Mouse (Mus musculus): ENCODE measurements around the gene Ptgr2. TPM values are rescaled to one million over a fixed set of nuclear protein-coding genes. Genes with fewer than 3 reads are reported as not detected.
A peak's percentile ranks its signal among the peaks of the same experiment; 100 is the strongest.
"Not testable (repeated sequence)": the region's sequence is repeated elsewhere in the genome, so short reads cannot be mapped to it uniquely, and the experiment has no call there.

Ptgr2 gene
- 10 to 100 TPM; 37.4 to 42.8 (median 42.2) TPM for total RNA-seq (2022)

GRCm38 (mm10) chr12:84284885-84285592, at the start of gene Ptgr2:
Gene Ptgr2 (plus strand): TSS chr12:84285232.
- DNase-seq (ENCODE audit: low spot score in 2 of 2) = peak; percentile 69 to 90

- DNase-seq (ENCODE audit: low spot score in 2 of 2) = no peak
Observed at GRCm38 (mm10) chr12:84235577-84235976, 49.5 kb upstream of the Ptgr2 start.

GRCm38 (mm10) chr12:84235981-84236752, 48.9 kb upstream of the Ptgr2 start:
- DNase-seq (ENCODE audit: low spot score in 2 of 2) = no peak

GRCm38 (mm10) chr12:84237036-84237435, 48.0 kb upstream of the Ptgr2 start:
- DNase-seq (ENCODE audit: low spot score in 2 of 2) = not testable (repeated sequence)

- DNase-seq (ENCODE audit: low spot score in 2 of 2) = no peak
Observed at GRCm38 (mm10) chr12:84243076-84243770, 41.8 kb upstream of the Ptgr2 start.

- no peak for DNase-seq (ENCODE audit: low spot score in 2 of 2)
Observed at GRCm38 (mm10) chr12:84245683-84246082, 39.3 kb upstream of the Ptgr2 start.

- DNase-seq (ENCODE audit: low spot score in 2 of 2) = peak in 1 of 2 experiments; percentile 13
Observed at GRCm38 (mm10) chr12:84249217-84249616, 35.8 kb upstream of the Ptgr2 start.

GRCm38 (mm10) chr12:84252811-84253210, 32.2 kb upstream of the Ptgr2 start:
- no peak for DNase-seq (ENCODE audit: low spot score in 2 of 2)

GRCm38 (mm10) chr12:84254886-84255285, 30.1 kb upstream of the Ptgr2 start:
- no peak for DNase-seq (ENCODE audit: low spot score in 2 of 2)

GRCm38 (mm10) chr12:84260363-84260762, 24.7 kb upstream of the Ptgr2 start:
- no peak for DNase-seq (ENCODE audit: low spot score in 2 of 2)

- DNase-seq (ENCODE audit: low spot score in 2 of 2) = no peak
Observed at GRCm38 (mm10) chr12:84267264-84267663, 17.8 kb upstream of the Ptgr2 start.

- no peak for DNase-seq (ENCODE audit: low spot score in 2 of 2)
Observed at GRCm38 (mm10) chr12:84273366-84273765, 11.7 kb upstream of the Ptgr2 start.

GRCm38 (mm10) chr12:84275288-84275687, 9.7 kb upstream of the Ptgr2 start:
- DNase-seq (ENCODE audit: low spot score in 2 of 2) = no peak

- DNase-seq (ENCODE audit: low spot score in 2 of 2) = no peak
Observed at GRCm38 (mm10) chr12:84276288-84276687, 8.7 kb upstream of the Ptgr2 start.

- no peak for DNase-seq (ENCODE audit: low spot score in 2 of 2)
Observed at GRCm38 (mm10) chr12:84276799-84277198, 8.2 kb upstream of the Ptgr2 start.

GRCm38 (mm10) chr12:84277832-84278231, 7.2 kb upstream of the Ptgr2 start:
- DNase-seq (ENCODE audit: low spot score in 2 of 2) = no peak

GRCm38 (mm10) chr12:84278901-84279300, 6.1 kb upstream of the Ptgr2 start:
- peak in 1 of 2 experiments; percentile 24 for DNase-seq (ENCODE audit: low spot score in 2 of 2)

- DNase-seq (ENCODE audit: low spot score in 2 of 2) = no peak
Observed at GRCm38 (mm10) chr12:84284391-84284790, 641 bp upstream of the Ptgr2 start.

GRCm38 (mm10) chr12:84285593-84285968, 549 bp downstream of the Ptgr2 start:
- no peak for DNase-seq (ENCODE audit: low spot score in 2 of 2)

GRCm38 (mm10) chr12:84288461-84288860, 3.4 kb downstream of the Ptgr2 start:
- DNase-seq (ENCODE audit: low spot score in 2 of 2) = no peak

- no peak for DNase-seq (ENCODE audit: low spot score in 2 of 2)
Observed at GRCm38 (mm10) chr12:84297851-84298250, 12.8 kb downstream of the Ptgr2 start.

- no peak for DNase-seq (ENCODE audit: low spot score in 2 of 2)
Observed at GRCm38 (mm10) chr12:84299265-84299664, 14.2 kb downstream of the Ptgr2 start.
